Mouse (Mus musculus): ENCODE data around the gene Dzip1l.
"Not testable (repeated sequence)": the region's sequence is repeated elsewhere in the genome, so short reads cannot be mapped to it uniquely, and the experiment has no call there.

Dzip1l gene

DNA sequence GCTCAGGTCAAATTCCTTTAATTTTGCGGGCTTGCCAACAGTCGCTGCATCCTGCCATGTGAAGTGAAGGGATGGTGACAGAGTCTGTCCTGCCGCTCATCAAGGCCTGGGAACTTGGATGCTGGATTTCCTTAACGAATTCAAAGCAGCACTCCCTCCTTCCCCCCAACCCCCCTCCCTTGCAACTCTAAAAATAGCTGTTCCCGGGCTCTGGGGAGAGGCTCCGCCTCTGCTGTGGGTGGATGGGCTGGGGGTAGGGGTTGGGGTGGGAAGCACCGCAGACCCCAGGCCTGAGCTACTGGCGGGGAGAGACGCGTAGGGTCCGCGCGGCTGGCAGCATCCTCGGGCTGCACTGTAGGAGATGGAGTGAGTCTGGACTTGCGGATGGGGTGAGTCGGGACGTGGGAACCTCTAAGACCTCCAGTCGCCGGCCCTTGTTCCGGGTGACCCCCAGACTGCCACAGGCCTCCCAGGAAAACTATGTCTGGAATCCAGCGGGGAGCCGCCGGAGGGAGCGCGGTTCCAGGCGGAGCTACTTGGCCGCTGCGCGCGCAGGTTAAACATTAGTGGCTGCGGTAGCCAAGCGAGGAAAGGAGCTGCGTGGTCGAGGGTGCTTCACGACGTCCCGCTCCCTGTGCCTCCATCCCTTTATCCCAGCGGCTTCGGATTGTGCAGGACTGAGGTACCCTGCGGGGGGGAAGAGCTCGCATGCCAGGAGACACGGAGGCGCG lies at the start of gene Dzip1l:
Gene Dzip1l, plus strand, starts transcription at position 216 of the 731 bp plus-strand sequence.
- DNase-seq (ENCODE audit: low read depth, low spot score), result peak; percentile 79

DNA sequence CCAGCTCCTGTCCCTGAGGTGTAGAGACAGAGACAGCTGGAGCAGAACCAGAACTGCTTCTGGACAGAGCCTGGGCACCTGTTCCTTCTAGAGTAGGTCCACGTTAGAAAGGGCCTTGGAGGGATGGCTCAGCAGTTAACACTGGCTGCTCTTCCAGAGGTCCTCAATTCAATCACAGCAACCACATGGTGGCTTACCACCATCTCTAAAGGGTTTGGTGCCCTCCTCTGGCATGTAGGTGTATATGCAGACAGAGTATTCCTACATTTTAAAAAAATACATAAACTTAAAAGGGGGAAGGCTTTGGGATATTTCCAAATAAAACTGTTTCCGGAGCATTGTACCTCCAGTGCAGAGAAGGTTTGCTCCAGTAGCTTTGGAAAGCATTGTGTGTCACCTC lies 48.6 kb upstream of the Dzip1l start:
- peak; percentile 79 for DNase-seq (ENCODE audit: low read depth, low spot score)

GRCm38 (mm10) chr9:99587505-99588202 lies 41.6 kb upstream of the Dzip1l start:
- peak; percentile 59 for DNase-seq (ENCODE audit: low read depth, low spot score)

GRCm38 (mm10) chr9:99591144-99591543 lies 38.2 kb upstream of the Dzip1l start:
- DNase-seq (ENCODE audit: low read depth, low spot score), result no peak

GRCm38 (mm10) chr9:99599127-99599526 lies 30.2 kb upstream of the Dzip1l start:
- DNase-seq (ENCODE audit: low read depth, low spot score), result not testable (repeated sequence)

DNA sequence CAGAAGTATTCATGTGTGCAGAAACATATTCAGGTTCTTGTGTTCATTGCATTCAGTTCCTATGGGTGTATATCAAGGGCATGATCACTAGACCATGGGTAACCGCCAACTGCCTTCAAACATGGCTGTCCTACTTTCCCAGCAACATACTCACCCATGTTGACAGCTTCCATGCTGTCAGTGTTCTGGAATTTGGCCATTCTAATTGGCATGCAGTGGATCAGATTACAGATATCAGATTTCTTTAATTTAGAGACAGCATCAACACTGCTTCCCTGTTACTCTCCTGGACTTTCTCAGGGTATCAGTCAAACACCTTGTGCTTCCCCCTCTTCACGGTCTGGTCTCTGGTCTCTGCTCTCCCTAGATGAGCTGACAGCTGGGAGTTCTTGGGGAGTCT lies 25.7 kb upstream of the Dzip1l start:
- no peak for DNase-seq (ENCODE audit: low read depth, low spot score)

DNA sequence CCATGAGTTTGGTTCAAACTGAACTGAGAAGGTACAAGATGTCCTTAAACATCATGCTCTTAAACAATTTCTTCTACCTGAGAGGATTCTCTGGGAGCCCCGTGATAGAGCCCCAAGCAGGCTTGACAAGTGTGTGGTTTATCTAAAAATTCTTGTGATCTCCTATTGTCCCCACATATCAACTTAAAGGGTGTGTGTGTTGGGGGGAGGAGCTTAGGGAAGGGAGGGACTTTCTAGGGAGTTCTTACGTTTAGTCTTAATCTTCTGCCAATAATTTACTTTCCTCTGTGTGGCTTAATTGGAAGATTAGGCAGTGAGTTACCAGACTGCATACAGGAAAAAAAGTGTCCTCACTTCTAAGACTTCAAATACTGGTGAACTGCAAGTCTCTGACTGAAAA lies 17.1 kb upstream of the Dzip1l start, which contains the start of gene A4gnt:
Gene A4gnt, plus strand, starts transcription at position 301 of the 400 bp plus-strand sequence.
- no peak for DNase-seq (ENCODE audit: low read depth, low spot score)

DNA sequence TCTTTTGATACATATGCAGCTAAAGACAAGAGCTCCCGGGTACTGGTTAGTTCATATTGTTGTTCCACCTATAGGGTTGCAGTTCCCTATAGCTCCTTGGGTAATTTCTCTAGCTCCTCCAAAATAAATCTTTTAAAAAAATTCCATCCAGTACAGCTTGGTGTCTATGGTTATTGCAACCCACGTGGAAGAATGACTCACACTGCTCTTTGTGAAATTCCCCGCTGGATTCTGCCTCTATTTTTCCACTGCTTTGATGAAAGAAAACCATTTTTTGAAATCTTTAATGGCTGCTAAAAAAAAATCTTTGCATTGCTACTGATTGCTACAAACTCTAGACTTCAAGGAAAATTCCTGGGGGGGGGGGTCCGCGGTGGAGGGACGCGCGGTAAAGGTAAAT lies 9.6 kb upstream of the Dzip1l start:
- DNase-seq (ENCODE audit: low read depth, low spot score), result no peak

GRCm38 (mm10) chr9:99620196-99620595 lies 9.1 kb upstream of the Dzip1l start:
- no peak for DNase-seq (ENCODE audit: low read depth, low spot score)

- DNase-seq (ENCODE audit: low read depth, low spot score), result no peak
Observed at GRCm38 (mm10) chr9:99622034-99622433, 7.3 kb upstream of the Dzip1l start.

GRCm38 (mm10) chr9:99622966-99623365 lies 6.3 kb upstream of the Dzip1l start:
- no peak for DNase-seq (ENCODE audit: low read depth, low spot score)

GRCm38 (mm10) chr9:99624117-99624516 lies 5.2 kb upstream of the Dzip1l start:
- DNase-seq (ENCODE audit: low read depth, low spot score), result no peak

DNA sequence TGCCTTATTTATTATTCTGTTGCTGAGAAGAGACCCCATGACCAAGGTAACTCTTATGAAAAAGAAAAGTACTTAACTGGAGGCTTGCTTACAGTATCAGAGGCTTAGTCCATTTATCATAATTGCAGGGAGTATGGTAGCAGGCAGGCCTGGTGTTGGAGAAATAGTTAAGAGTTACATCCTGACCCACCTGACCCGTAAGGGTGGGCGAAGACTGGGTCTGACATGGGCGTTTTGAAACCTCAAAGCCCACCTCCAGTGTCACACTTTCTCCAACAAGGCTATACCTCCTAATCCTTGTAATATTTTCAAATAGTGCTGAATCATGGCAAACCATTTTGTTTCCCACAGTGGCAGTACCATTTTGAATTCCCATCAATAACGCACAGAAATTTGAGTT lies 715 bp upstream of the Dzip1l start:
- DNase-seq (ENCODE audit: low read depth, low spot score), result no peak

GRCm38 (mm10) chr9:99630071-99630470 lies 775 bp downstream of the Dzip1l start:
- DNase-seq (ENCODE audit: low read depth, low spot score), result no peak

- DNase-seq (ENCODE audit: low read depth, low spot score), result no peak
Observed at GRCm38 (mm10) chr9:99630528-99631125, 1.3 kb downstream of the Dzip1l start.

GRCm38 (mm10) chr9:99631781-99632180 lies 2.5 kb downstream of the Dzip1l start:
- DNase-seq (ENCODE audit: low read depth, low spot score), result no peak

DNA sequence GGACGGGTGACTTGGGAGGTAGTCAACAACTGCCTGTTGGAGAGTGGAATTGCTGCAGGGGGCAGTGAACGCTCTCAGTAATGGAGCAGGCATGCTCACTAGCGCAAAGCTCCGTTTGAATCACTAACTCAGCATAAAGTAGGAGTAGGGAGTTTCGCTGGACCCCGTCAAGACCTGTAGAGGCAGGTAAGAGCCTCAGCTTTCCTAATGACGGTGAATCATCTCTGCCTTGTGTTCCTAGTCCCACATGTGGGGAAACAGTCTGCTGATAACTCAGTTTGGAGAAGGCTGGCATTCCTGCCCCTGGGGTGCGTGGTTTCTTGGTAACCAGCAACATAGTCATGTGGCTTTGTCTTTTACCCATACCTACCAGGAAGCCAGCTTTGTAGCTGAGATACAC lies 3.0 kb downstream of the Dzip1l start:
- peak; percentile 9 for DNase-seq (ENCODE audit: low read depth, low spot score)

GRCm38 (mm10) chr9:99636776-99637175 lies 7.5 kb downstream of the Dzip1l start:
- no peak for DNase-seq (ENCODE audit: low read depth, low spot score)

- DNase-seq (ENCODE audit: low read depth, low spot score), result no peak
Observed at GRCm38 (mm10) chr9:99637227-99637626, 7.9 kb downstream of the Dzip1l start.

DNA sequence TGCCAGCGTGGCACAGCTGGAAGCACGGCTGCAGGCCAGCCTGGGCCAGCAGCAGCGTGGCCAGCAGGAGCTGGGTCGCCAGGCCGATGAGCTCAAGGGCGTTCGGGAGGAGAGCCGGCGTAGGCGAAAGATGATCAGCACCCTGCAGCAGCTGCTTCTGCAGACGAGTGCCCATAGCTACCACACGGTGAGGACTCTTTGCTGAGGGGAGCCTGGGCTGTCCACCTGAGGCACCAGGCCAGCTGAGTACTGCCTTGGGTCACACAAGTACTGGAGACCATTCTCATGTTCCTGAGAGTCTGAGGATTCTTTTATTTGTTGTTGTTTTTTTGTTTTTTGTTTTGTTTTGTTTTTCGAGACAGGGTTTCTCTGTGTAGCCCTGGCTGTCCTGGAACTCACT lies 8.4 kb downstream of the Dzip1l start:
- DNase-seq (ENCODE audit: low read depth, low spot score), result no peak

DNA sequence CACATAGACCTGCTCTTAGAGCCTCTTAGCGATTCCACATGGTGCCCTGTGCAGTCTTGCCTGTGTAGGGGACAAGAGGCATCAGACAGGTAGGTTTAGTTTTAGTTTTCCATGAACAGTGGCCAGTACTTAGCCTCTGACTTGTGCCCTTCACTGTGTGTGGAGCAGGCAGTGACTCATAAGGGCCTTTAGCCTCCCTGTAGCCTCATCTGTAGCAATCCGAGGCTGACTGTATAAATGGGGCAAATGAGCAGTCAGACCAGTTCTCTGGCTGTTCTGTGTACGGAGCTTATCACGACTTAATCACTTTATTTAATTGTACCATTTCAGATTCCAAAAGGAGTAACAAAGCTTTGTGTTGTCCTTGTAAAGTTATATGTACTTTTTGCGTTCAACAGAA lies 10.7 kb downstream of the Dzip1l start:
- DNase-seq (ENCODE audit: low read depth, low spot score), result no peak

GRCm38 (mm10) chr9:99645416-99645815 lies 16.1 kb downstream of the Dzip1l start:
- no peak for DNase-seq (ENCODE audit: low read depth, low spot score)

- DNase-seq (ENCODE audit: low read depth, low spot score), result no peak
Observed at GRCm38 (mm10) chr9:99646102-99646501, 16.8 kb downstream of the Dzip1l start.

Data from ES-CJ7 (cell line).